Mouse (Mus musculus): Measurements from ENCODE around the gene Olfr1113.

DNA sequence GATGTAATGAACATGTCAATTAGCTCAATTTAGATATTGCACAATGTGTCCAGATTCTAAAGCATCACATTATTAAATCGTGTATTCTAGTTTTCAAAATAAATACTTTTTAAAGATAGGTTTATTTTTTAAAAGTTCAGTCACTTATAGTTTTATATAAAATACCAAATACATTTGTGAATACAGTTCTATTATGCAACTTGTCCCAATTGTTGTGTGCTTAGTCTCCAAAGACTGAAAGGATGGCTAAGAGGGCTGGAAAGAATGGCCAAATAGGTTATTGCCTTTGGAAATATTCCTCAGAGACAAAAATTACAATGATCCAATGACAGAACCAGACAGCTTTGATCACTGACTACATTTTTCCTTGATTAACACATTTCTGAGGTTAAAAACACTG lies 21.3 kb upstream of the Olfr1113 start, which contains the start of gene Olfr1112:
- TF ChIP-seq CTCF (IDR thresholded peaks at IDR 0.05; ENCODE audit: low read depth, low read length) (no peak), POLR2A (IDR thresholded peaks at IDR 0.05; ENCODE audit: extremely low read depth, insufficient read depth, low read length) (no peak)
